Mouse (Mus musculus): Measurements from ENCODE around the gene Atrip. TPM values are rescaled to one million over a fixed set of nuclear protein-coding genes. Genes with fewer than 3 reads are reported as not detected.

The Atrip gene
- 10 to 100 TPM; 37.6 to 38.0 TPM for total RNA-seq (2023)

GRCm38 (mm10) chr9:109073661-109074573 lies at the start of gene Atrip:
TSS of gene Atrip (minus strand) at chr9:109074124.

GRCm38 (mm10) chr9:109095137-109095982 lies 21.4 kb upstream of the Atrip start, which contains the start of gene Plxnb1:
TSS of gene Plxnb1 (plus strand) at chr9:109095389.

DNA sequence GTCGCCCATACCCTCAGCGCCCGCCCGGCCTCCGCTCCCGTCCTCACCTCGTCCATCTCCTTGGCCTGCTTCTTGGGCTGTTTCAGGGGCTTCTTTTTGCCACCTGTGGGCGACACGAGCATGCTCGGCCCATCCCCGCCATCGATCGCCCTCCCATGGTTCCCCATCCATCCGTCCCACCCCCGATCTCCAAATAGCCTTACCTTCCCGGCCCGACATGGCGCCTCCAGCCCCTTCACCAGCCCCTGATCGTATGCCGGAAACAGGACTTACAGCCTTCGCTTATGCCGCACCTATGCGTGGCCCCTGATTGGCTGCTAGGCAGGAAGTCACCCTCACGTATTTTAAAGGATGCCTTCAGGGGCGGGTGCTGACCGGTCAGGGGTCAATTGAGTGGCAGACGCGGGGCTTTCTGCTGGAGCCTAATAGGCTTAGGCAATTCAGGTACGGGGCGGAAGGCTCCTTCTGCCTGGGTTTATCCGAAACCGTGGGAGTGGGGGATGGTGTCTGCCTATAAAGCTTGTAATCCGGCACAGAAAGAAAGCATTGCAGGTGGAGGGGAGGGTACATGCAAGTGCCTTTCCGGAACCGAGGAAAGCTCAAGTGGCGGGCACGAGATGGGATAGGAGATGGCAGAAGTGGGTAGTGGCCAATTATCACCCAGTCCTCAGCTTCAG lies 8.3 kb upstream of the Atrip start, which contains the start of the genes Ccdc51 and Tma7:
Gene Ccdc51 (plus strand): TSS at position 370 of the 677 bp plus-strand sequence.
Gene Tma7 (minus strand): TSS at position 464 of the 677 bp plus-strand sequence.

DNA sequence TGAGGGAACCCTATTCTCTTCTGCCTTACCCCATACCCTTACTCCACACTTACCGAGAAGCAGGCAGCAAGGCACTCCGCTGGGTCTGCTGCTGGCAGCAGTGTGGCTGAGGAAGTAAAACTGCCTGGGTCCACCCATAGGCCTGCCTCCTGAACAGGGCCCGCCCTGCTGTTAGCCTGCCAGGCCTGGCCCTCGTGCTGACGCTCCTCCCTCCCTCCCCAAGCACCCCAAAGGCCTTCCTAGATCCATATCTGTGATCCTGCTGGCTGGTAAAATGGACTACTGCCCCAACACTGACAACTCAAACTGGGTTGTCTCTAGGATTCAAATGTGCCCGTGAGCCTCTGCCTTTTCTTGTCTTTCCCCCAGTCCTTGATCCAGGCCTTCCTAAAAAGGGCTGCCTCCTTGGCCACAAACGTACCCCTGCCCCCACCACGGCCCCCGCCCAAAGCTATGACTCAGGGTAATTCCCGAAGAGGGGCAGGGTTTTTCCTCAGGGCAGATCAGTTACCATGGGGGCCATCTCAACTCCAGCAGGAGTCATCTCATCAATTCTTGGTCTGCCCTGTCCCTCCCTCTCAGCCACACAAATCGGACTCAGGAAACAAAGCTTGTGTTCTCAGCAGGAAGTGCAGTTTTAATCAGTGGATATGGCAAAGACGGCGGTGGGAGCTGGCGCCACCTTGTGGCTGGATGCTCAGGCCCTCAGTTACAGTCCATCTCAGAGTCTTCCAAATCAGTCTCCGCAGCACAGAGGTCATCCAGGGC lies 14.6 kb downstream of the Atrip start, which contains the start of gene Trex1:
Gene Trex1 (minus strand): TSS at position 599 of the 768 bp plus-strand sequence.

DNA sequence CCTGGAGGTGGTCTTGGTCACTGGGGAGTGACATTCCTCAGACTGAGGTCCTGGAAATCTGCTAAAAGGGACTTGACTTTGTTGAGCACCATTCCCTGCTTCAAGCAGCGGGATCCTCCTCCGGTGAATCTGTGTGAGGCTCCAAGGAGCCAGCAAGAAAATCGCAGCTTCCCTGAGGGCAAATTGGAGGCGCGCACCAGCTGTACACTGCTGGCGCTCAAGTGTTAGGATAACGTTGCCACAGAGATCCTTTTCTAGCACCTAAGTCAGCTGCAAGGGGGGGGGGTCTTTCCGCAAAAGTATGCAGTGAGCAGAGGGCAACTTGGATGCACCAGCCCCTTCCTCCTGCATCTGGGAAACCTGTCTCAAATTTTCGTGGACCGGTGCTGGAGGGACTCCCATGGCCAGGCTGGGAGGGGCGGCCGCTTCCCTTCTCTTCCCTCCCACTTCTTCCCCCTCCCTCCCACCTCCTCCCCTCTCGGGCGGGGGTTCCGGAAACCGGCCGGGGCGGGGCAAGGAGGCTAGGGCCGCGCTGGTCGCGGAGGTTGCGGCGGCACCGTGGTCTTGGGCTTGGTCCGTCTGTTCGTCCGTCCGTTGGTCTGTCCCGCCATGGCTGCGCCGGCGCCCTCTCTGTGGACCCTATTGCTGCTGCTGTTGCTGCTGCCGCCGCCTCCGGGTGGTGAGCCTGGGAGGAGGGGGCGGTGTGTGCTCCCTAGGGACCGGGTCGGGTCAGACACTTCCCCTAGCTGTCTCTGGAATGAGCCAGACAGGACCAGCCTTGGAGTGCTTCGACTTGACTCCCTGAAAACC lies 35.6 kb downstream of the Atrip start, which contains the start of gene Shisa5:
Gene Shisa5 (plus strand): TSS at position 480 of the 810 bp plus-strand sequence.

Other genes with a start within 250 kb of the Atrip start
- under 1 TPM in 1 of 2 experiments, not detected in 1; 0.06 TPM for gene Celsr3, start 247.8 kb downstream of the Atrip start, total RNA-seq (2023)
- 10 to 100 TPM; 20.2 to 20.6 TPM for gene Slc26a6, start 220.8 kb downstream of the Atrip start, total RNA-seq (2023)
- gene Tmem89, start 159.5 kb downstream of the Atrip start, total RNA-seq (2023), result 1 to 10 TPM; 1.7 to 2.2 TPM
- gene Uqcrc1, start 137.5 kb downstream of the Atrip start, total RNA-seq (2023), result 100 to 1,000 TPM; 179 to 187 TPM
- 1 to 10 TPM; 3.8 to 5.5 TPM for gene Col7a1, start 120.5 kb downstream of the Atrip start, total RNA-seq (2023)
- gene Ucn2, start 88.1 kb downstream of the Atrip start, total RNA-seq (2023), result not detected
- 10 to 100 TPM; 14.0 to 15.2 TPM for gene Pfkfb4, start 82.3 kb downstream of the Atrip start, total RNA-seq (2023)
- gene Shisa5, start 35.6 kb downstream of the Atrip start, total RNA-seq (2023), result 1,000 to 10,000 TPM; 2,642 to 2,894 TPM
- 10 to 100 TPM; 15.0 to 18.6 TPM for gene Trex1, start 14.4 kb downstream of the Atrip start, total RNA-seq (2023)
- 10 to 100 TPM in 1 of 2 experiments, 1 to 10 TPM in 1; 8.0 to 12.0 TPM for gene Ccdc51, start 8.4 kb upstream of the Atrip start, total RNA-seq (2023)
- gene Tma7, start 8.5 kb upstream of the Atrip start, total RNA-seq (2023), result 100 to 1,000 TPM; 310 to 372 TPM
- gene Plxnb1, start 21.3 kb upstream of the Atrip start, total RNA-seq (2023), result 1 to 10 TPM; 2.6 to 4.7 TPM
- gene Fbxw21, start 87.9 kb upstream of the Atrip start, total RNA-seq (2023), result not detected
- not detected for gene Fbxw13, start 121.9 kb upstream of the Atrip start, total RNA-seq (2023)
- not detected for gene Fbxw20, start 160.6 kb upstream of the Atrip start, total RNA-seq (2023)
- gene Fbxw14, start 213.6 kb upstream of the Atrip start, total RNA-seq (2023), result not detected